Mouse (Mus musculus): Measurements from ENCODE around the gene Anks1.

GRCm38 (mm10) chr17:28022854-28023655, 113.9 kb downstream of the Anks1 start:
- TF ChIP-seq CTCF (IDR thresholded peaks at IDR 0.05; ENCODE audit: borderline replicate concordance, insufficient read depth, low read depth, low read length): no peak
- TF ChIP-seq POLR2A (IDR thresholded peaks at IDR 0.05; ENCODE audit: borderline replicate concordance, insufficient read depth, low read length): no peak
